Mouse (Mus musculus) liver, adult 2 months (tissue): ENCODE results near the gene Hba-a2.

ENCODE experiments used
- CTCF ChIP-seq: fragments of 200-500 bp; IDR thresholded peaks from 2 replicates; pipeline ENCODE4 v1.5.1; 2011; ENCODE audit warnings: low read depth, low read length, control low read depth
- POLR2A ChIP-seq: fragments of 200-500 bp; IDR thresholded peaks from 2 replicates; pipeline ENCODE4 v1.6.1; 2011; ENCODE audit warnings: low read length, control low read depth; ENCODE audit not compliant: insufficient read depth; ENCODE audit errors: extremely low read depth

DNA sequence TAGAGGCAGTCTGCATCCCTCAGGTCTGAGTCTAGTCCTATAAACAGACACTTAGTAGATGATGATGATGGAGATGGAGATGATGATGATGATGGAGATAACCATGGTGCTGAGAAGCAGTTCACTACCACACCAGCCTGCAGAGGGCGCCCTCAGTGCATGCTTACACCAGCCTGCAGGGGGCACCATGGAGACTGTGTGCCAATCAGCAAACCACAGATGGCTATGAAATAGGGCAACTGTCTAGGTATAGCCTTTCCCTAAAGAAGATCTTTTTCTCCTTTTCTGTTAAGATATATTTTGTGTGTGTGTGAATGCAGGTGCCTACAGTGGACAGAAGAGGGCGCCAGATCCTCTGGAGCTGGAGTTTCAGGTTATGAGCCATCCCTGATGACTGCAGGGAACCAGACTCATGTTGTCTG, 46.5 kb downstream of the Hba-a2 start:
- TF ChIP-seq POLR2A (no peak), CTCF (peak; percentile 94)
